Mouse (Mus musculus) retina, adult 2 months (tissue): ENCODE data around the gene Mllt1.

ENCODE experiments used
- DNase-seq: peaks from one replicate; pipeline ENCODE4 v3.0.0-alpha.2; 2012; ENCODE audit warnings: low read depth, low spot score

The Mllt1 gene

DNA sequence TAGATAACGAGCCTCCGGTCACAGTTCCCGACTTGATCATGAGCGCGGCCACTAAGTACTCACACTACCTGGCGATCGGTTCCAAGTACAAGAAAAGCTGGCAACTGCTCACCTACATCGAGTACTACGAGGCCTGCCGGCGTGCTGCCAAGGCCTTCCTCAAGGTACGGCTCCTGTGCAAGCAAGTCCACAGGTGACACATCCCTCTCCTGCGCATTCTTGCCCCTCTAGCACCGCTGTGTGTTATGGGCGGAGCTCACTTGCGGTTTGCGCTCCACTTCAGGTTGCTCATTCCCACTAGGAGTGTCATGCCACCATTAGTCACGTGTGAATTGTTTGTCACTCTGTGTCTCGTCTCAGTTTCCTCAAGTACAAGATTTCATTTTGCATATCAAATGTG is 57.8 kb downstream of the Mllt1 start:
- no peak for DNase-seq

DNA sequence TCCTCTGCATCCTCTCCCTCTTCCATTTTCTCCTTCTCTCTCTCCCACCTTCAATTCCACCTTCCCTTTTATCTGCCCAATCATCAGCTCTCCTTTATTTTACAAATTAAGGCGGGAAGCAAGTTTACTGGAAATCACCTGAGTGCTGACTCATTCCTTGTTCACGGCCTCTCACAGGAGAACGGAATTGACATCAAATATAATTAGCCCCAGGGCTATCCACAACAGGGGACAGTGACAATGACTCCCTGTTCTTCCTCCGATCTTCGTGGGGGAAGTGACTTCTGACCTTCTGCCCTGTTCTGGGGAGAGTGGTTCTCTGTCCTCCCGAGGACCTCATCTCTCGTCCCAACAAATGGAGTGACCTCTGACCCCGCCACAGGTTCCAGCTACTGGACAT is 58.2 kb downstream of the Mllt1 start:
- DNase-seq, result no peak

DNA sequence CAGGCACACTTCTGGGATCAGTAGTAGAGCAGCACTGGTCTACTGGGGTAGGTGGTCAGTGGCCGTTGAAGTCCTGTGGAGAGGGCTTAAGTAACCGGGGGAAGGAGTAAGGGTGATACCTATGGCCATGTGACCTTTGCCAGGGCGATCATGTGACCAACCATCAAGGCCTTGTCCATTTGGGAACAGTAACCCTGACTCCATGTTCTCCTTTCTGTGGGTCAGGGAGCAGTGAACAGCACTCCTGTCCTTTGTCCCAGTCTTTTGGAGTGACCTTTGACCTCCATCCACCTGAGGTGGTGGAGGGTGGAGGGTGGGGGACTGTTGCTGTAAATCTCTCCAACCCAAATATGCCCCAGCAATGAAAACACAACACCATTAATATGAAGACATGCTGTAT is 58.8 kb downstream of the Mllt1 start:
- no peak for DNase-seq

DNA sequence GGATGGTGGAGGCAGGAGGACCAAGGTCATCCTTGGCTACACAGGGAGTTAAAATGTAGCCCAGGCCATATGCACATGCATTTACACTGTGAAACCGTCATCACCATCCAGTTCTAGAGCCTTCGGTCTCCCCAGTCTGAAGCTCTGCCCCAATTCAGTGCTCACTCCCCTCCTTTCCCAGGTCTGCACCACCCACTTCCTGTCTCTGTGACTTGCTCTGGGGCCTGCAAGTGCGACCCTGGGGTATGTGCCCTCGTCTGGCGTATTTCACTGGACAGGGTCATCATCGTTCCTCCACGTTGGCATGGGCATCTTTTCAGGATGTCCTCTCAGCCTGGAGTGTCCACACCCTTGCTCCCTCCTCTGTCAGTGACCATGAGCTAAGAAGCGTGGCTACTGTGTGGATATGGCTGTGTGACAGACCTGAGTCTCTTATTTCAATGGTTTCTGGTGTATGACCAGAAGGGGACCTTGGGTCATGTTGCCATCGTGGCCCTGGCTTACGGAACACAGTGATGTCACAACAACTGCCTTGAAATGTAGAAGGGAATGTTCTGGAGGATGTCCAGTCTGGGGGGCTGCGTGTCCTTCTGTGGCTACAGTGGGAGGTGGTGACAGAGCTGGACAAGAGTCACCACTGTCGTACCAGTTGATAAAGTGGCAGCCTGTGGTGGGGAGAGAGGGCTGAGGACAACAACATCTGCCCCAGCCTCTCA is 60.1 kb downstream of the Mllt1 start, which contains the start of gene 1700061G19Rik:
TSS of gene 1700061G19Rik (plus strand) at position 542 of the 716 bp plus-strand sequence.
- DNase-seq, result no peak

DNA sequence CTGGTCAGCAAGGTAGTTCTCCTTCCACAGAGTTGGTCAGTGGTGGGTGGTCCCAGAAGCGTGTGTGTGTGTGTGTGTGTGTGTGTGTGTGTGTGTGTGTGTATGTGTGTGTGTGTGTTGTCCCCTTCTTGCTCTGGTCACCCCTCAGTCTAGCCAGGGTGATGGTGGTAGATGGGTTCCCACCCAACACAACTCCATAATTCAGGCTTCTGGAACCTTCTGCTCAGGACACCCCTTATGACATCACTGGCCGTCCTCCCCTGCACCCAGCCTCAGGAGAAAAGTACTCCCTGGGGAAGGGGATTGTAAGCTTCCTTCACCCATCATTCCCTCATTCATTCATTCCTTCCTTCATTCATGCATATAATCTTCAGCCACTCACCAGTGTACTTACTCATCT is 61.0 kb downstream of the Mllt1 start, which contains the start of gene Acsbg2:
TSS of gene Acsbg2 (minus strand) at position 211 of the 400 bp plus-strand sequence.
- DNase-seq, result no peak

DNA sequence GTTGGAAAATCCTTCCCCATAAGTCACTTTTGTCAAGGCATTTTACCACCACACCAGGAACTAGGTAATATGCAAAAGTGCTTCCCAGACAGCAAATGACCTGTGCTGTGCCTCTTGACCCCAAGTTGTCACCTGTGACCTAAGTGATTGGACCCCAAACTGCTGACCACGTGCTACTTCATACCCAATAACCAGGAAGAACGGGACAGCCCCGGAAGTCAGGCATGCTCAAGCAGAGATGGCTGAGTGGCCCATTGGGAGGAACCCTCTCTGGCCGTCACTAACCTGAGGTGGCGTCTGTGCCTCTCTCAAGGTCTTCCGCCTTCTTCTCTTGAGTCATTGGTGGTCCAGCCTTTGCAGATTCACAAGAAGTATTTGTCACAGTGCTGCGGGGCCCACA is 62.7 kb downstream of the Mllt1 start:
- no peak for DNase-seq

DNA sequence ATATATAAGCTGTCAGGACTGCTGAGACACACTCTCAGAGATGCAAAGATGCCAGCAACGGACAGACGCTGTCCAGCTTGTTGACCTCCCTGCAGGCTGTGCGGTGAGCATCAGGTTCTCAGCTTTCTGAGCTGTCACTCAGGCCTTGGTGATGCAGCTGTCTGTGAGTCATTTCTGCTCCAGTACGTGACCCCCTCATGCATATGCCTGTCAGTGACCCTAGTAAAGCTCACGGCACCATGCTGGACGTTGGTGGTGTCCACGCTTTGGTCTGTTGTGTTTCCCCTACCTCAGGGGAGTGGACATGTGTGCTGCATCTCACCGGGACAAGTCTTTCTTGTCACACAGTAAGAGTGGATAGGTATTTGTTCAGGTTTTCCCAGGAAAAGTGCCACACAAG is 63.4 kb downstream of the Mllt1 start:
- DNase-seq, result no peak

DNA sequence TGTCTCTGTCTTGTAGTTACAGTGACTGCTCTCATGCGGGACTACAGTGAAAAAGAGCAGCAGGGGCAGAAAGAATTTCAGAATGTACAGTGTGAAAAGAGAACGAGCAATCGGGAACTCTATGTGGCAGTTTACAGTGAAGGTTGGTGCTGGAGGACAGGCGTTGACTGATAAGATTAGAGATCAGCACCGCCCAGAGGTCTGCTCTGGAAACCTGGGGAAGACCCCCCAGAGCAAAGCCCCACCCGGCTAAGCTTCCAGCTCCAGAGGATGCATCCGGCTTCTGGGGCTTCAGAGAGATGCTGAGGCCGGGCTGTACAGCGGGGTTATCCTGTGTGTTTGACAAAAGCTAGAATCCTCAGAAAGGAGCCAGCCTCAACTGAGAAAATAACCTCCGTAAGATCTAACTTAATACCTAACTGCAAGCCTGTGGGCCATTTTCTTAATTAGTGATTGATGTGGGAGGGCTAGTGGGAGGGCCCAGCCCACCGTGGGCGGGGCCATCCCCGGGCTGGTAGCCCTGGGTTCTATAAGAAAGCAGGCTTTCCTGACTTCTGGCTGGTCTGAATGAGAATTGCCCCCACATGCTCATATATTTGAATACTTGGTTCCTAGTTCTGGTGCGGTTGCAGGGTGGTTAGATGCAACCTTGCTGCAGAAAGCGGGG is 64.8 kb downstream of the Mllt1 start:
- no peak for DNase-seq

DNA sequence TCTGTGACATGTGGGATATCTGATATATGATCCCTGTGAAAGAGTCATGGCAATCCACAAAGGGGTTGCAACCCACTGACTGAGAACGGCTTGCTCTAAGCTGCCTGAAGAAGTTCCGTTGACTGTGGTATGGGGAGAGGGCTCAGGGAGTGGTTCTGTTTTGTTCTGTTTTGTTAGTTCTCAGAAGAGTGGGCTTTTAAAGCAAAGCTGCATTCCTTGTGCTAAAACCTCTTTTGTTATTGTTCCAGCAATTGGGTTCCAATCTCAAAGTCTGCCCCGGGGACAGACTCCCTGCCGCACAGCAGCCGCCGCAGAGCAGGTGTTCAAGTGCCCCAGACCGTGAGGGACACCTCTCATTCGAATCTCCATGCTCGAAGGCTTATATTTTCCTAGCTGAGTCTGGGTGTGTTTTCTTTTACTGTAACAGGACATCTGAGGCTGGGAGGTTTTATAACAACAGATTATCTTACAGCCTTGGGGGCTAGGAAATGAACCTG is 65.7 kb downstream of the Mllt1 start:
- DNase-seq, result no peak

DNA sequence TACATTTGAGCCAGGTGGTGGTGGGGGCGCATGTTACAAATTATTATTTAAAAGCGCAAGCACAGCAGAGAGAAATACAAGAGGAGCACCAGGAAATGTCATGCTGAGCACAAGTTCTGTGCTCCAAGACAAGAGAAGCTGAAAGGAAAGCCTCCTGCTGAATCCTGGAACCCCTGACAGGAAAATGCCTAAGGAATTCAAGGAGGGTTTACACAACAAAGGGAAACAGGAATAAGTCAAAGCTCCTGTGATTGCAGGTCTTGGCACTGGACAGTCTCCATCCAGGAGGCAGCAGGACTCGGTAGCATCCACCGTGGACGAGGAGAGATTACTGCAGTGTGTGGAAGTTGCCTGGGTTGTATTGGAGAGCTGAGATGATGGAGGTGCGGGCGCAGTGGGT is 69.1 kb downstream of the Mllt1 start:
- no peak for DNase-seq

DNA sequence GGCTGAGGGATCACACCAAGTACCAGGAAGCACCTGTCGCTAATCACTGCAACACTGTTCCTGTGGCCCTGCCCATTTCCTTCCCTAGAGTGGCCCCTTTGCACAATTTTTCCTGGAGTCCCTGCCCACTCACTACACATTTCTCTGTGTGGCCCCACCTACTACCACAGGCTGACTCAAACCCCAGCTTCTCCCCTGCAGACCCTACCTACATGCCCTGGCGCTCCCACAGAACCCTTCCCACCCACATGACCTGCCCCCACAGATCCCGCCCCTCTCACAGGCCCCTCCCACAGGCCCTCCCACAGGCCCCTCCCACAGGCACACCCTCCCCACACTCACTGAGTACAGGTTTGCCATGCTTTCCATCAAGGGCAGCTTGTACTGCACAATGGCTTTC is 74.0 kb downstream of the Mllt1 start:
- DNase-seq, result no peak

DNA sequence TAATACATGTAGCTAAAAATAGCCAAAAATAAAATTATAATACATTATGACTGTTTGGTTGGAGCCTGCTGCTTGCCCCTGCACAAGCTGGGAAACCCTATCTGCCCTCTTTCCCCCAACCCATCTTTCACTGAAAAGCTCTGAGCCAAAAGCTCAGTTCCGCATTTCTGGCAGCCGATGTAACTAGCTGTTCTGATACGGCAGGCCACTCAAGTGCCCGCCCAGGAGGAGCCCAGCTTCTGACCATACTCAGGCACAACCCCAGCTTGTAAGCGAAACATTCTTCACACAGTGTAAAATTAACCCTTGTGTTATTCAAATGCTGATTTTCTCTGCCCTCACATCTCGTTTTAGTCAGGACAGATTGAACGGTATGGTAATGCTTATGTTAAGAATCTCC is 76.3 kb downstream of the Mllt1 start:
- no peak for DNase-seq

DNA sequence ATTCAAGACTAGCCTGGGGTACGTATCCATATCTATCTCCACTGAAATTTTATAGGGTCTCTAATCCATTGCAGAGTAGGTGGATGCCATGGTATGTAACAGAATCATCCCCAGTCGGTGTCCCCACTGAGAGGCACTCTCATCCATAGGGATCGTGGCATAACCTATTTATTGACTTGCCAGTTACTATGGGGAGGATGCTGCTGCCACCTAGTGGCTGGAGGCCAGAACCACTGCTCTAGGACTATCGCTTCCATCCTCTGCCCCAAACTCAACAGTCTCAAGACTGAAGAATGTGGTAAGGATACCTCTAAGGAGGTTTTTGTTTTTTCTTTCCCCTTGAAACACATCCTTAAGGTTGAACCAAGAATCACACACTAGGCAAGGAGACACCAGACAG is 77.0 kb downstream of the Mllt1 start:
- peak; percentile 37 for DNase-seq

DNA sequence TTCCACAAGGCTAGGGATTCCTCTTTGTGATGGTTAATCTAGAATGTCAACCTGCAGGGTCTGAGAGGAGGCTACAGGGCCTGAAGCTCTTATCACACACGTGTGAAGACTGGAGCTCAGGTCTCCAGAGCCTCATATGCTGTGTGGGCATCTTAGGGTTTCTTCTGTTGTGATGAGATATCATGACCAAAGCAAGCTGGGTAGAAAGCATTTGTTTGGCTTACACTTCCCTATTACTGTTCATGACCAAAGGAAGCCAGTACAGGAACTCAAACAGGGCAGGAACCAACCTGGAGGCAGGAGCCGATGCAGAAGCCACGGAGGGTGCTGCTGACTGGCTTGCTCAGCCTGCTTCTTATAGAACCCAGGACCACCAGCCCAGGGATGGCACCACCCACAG is 79.8 kb downstream of the Mllt1 start:
- no peak for DNase-seq

DNA sequence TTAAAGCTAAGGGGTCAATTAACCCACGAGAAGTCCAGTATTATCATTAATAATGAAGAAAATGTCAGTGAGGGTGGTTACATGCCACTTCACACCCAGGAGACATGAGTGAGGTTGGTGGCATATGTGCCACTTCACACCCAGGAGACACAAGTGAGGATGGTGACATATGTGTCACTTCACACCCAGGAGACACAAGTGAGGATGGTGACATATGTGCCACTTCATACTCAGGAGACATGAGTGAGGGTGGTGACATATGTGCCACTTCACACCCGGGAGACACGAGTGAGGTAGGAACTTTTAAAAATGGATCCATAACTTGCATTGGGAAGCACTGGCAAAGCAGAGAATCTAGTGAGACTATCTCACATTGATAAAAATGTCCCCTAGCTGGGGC is 84.0 kb downstream of the Mllt1 start:
- no peak for DNase-seq

DNA sequence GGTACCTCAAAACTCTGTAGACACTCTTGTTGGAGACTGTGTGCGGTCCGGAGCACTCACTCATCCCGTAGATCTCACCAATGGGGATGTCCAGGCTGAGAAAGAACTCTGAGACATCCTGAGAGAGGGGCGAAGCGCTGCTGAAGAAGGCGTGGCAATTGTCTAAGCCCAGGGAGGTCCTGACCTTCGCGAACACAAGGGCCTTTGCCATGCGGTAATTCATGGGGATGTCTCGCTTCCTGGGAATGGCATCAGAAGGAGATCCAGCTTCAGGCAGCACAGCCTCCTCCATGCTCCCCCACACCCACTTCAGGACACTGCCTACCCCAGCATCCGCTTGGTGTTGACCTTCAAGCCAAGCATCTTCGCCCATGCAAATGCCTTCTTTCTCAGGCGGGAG is 85.5 kb downstream of the Mllt1 start:
- no peak for DNase-seq

DNA sequence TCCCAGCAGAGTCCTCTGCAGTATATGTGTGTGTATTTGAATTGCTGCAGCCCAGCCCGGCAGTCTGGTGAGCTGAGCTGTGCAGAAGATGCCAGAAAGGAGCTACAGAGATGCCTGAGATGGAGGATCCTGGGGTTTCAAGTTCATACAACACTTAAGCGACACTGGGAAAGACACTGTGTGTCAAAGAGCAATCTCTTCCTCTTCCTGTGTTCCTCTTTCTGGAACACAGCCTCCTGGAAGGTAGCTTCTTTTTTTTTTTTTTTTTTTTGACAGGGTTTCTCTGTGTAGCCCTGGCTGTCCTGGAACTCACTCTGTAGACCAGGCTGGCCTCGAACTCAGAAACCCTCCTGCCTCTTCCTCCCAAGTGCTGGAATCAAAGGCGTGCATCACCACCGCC is 86.4 kb downstream of the Mllt1 start:
- no peak for DNase-seq

DNA sequence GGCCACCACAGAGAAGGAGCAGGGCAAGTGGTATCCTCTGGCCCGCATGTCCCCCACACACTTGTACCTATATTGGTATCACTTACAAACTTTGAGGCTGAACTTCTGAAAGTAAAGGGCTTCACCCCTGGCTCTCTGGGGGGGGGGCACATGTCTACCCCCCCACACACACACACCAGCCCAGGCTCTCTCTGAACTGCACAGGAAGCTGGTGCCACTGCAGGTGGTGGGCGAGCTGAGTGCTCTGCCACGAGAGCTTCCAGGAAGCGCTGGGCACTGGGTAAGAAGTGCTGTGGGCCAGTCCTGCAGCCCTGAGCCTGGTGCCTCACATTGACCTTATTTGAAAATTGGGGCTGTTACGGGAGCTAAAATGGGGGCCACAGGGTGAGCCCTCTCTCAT is 91.5 kb downstream of the Mllt1 start:
- no peak for DNase-seq
